Mouse (Mus musculus): ENCODE measurements around the gene Hdgf. TPM values are rescaled to one million over a fixed set of nuclear protein-coding genes. Genes with fewer than 3 reads are reported as not detected.

Gene Hdgf
- total RNA-seq, 2 experiments from 2014 or later: 138 to 146 TPM

DNA sequence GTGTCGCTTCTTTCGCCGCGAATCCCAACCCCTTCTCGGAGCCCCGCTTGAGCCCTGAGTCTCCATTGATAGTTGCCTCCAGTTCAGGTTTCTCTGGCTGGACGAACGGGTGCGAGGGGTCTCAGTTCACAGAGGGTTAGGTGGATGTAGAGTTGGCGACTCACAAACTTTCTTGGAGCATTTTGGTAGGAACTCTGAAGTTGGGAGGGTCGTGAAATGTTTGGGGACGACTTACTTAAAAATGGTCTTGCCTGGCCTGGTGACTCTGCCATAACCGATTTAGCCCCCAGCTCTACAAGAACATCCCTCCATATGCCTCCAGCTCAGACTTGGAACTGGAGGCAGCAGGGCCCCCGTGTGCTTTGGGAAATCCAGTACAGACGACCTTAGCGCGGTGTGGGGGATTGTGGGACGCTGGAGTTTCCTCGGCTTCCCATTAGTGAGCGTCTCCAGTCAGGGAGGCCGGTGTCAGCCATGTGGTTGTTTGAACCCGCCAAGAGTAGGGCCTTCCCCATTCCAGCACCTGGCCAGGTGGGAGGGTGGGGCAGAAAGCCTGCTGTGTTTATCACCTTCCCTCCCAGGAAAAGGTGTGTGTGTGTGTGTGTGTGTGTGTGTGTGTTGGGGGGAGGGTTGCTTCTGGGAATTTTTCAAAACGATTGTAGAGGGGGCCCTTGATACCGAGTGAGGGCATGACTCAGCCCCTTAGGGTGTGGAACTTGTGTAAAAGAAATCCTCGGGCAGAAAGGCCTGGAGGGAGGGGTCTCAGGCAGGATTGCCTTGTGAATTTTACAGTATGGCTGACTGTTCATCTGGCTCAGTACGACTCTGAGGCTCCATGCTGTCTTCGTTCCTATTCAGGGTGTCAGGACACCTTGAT, 1.1 kb downstream of the Hdgf start:
- intact Hi-C loops (cut with DNase I): loop anchor here (1.0 to 2.0 kb wide), 2 partner anchors 12 to 22 kb away; partner anchors contain the start of genes Mrpl24 and Prcc
- DNase-seq (ENCODE audit: low spot score in 2 of 2): peak in 1 of 2 experiments; percentile 54

DNA sequence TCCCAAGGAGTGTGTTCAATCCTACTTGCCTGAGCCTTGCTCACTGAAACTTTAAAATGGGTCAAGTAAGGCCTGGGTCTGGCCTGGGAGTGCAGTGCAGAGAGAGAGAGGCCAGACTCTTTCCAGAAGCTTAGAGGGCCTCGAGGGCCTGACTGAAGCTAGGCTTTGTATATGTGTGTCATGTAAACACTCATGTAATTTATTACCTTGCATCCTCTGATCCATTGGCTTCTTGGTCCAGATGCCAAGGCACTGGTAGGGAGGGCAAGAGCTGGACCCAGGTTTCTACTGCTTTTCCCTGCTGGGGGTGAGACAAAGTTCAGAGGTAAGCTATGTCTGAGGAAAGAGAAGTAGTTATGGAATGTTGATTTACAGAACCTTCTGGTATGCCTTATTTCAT, 1.8 kb downstream of the Hdgf start:
- intact Hi-C loops (cut with DNase I): loop anchor here (2.0 kb wide), 1 partner anchor 23 kb away; the partner anchor contains the start of gene Prcc
- DNase-seq (ENCODE audit: low spot score in 2 of 2): no peak

DNA sequence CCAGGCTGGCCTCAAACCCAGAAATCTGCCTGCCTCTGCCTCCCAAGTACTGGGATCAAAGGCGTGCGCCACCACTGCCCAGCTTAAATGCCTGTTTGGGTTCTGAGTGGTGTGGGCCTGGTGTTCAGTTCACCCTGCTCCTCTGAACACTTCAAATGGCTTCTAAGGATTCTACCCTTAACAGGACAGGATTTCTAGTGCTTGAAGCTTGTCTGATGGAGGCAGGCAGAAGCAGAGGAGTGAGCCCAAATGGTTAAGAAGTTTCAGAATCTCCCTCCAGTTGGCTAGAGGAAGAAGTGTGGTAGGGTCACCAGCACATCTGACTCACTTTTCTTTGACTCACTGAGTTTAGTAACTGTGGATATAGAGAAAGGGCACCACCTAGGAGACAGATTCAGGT, 3.3 kb downstream of the Hdgf start:
- intact Hi-C loops (cut with DNase I): no loop called here
- DNase-seq (ENCODE audit: low spot score in 2 of 2): no peak

DNA sequence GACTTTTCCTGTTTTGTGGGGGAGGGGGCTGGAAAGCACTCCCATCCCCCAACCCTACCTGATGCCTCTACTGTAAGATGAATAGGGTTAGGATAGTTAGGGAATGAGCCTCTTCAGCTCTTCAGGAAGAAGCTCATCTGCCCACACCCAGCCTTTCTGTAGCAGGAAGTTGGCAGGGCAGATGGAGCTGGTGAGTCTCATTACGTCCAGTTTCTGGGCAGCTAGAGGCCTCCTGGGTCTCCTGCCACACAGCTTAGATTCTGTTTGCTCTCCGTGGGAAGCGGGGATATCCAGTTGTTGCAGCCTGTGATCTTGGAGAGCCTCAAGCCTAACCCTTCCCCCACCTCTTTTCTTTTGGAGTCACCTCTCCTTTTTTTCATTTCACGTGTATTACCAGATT, 3.8 kb downstream of the Hdgf start:
- DNase-seq (ENCODE audit: low spot score in 2 of 2): no peak
- intact Hi-C loops (cut with DNase I): no loop called here

DNA sequence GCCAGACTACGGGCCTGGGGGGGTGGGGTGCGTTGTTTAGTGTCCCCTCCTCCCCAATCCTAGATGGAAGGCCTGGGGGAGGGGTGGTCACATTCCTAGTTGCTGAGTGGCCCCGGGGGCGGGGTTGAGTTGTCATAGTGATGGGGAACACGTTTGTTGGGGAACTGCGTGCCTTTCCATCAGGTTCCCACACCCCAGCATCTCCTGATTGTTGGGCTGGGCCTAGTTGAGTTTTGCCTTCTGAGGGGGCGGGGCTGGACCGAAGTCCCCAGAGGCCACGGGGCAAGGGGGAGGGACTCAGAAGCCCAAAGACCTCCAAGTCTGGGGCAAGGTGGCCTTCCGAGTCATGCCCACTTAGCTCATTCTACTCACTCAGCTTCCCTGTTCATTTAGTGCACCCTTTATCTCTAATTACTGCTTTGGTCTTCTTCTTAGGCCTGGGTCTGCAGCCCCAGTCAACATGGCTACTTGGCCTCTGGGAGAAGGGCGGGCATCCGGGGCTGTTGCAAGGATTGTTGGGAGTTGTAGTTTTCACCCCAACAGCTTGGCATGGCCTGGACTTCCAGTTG, 4.5 kb downstream of the Hdgf start:
- DNase-seq (ENCODE audit: low spot score in 2 of 2): peak in 1 of 2 experiments; percentile 37
- intact Hi-C loops (cut with DNase I): no loop called here

DNA sequence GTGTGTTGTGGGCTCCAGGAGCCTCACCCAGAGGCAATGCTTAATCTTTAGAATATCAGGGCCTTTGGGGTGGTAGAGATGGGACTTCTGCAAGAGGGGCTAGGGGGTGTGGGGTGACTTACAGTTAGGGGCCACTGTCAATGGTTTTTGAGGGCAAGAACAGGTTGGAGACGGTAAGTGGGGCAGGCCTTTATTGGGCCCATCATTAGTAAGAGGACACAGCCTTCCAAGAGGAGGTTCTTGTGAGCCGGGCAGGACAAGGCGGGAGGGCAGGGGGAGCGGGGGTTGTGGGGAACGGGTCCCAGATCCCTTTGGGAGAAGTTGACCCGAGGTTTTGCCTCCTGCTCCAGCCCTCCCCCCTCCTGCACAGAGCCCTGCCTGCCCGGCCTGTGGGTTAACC, 7.4 kb downstream of the Hdgf start:
- intact Hi-C loops (cut with DNase I): no loop called here
- no peak for DNase-seq (ENCODE audit: low spot score in 2 of 2)

DNA sequence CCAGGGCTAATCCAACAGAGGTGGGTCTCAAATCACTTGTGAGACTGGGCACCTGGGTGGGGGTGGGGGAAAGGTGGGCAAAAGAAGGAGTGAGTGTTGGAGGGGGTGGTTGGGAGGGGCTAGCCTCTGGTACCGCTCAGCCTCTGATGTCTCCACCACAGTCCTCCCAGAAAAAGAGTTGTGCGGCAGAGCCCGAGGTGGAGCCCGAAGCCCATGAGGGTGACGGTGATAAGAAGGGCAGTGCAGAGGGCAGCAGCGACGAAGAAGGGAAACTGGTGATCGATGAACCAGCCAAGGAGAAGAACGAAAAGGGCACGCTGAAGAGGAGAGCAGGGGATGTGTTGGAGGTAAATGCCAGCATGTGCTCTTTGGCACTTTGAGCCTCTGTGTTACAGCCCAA, 7.8 kb downstream of the Hdgf start:
- intact Hi-C loops (cut with DNase I): no loop called here
- no peak for DNase-seq (ENCODE audit: low spot score in 2 of 2)

DNA sequence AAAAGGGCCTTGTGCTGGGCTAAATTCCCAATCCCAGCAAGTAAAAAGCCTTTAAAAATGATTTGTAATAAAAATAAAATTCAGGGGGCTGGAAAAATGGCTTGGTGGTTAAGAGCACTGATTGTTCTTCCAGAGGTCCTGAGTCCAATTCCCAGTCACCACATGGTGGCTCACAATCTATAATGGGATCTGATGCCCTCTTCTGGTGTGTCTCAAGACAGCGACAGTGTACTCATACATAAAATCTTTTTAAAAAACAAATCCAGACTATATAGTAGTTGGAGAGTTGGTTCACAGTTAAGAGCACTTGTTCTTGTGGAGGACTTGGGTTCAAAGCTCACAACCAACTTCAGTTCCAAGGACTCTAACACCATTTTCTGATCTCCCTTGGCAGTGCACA, 10.9 kb downstream of the Hdgf start:
- DNase-seq (ENCODE audit: low spot score in 2 of 2): no peak
- intact Hi-C loops (cut with DNase I): no loop called here

DNA sequence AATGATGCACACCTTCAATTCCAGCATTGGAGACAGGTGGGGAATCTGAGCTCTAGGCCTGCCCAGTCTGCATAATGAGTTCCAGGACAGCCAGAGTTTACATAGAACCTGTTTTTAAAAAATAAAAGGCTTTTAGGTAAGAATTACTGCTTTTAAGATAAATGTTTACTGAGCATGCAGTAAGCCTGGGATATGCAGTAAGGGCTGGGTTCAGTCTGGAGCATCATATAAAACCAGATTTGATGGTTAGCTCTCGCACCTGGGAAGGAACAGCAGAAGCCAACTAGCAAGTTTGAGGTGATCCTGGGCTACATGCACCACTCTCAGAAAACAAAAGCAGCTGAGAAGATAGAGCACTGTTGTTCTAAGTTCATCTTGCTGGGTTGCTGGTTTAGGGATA, 12.4 kb downstream of the Hdgf start:
- DNase-seq (ENCODE audit: low spot score in 2 of 2): no peak
- intact Hi-C loops (cut with DNase I): no loop called here

DNA sequence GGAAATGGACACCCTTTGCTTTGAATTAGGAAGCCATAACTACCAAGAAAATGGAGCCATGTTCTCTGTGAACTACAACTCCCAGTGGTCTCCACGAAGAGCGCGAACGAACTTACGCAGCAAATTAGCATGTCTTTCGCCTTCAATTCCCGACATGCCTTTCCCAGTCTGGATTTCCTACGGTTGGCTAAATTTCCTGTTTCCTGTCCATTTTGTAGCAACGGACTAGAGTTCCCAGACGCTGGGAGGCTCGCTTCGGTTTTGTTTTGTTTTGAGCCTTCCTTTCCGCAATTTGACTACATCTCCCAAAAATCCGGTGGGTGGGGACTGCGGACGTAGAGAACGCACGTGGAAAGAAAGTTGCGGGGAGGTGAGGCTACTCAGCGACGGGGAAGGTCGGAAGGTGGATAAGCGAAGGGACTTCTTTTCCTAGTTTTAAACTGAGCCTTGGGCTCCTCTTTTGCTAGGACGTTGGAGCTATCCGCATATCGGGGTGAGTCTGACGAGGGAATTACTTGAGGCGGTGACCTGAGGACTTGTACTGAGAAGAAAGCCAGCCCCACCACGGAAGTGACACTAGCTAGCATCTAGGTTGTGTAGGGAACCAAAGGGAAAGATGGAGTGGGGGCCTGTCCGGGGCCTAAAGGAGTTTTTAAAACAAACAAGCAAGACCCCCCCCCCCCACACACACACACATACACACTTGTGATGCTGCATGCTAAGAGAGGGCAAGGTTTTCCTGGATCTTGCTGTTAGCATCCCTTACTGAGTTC, 13.4 kb downstream of the Hdgf start, which contains the start of gene Mrpl24:
Gene Mrpl24, plus strand, starts transcription at position 171 of the 773 bp plus-strand sequence.
- DNase-seq (ENCODE audit: low spot score in 2 of 2): peak; percentile 87 to 97
- intact Hi-C loops (cut with DNase I): loop anchor here (1.0 kb wide), 2 partner anchors 11 to 13 kb away; partner anchors contain the start of genes Hdgf, Isg20l2 and Rrnad1

DNA sequence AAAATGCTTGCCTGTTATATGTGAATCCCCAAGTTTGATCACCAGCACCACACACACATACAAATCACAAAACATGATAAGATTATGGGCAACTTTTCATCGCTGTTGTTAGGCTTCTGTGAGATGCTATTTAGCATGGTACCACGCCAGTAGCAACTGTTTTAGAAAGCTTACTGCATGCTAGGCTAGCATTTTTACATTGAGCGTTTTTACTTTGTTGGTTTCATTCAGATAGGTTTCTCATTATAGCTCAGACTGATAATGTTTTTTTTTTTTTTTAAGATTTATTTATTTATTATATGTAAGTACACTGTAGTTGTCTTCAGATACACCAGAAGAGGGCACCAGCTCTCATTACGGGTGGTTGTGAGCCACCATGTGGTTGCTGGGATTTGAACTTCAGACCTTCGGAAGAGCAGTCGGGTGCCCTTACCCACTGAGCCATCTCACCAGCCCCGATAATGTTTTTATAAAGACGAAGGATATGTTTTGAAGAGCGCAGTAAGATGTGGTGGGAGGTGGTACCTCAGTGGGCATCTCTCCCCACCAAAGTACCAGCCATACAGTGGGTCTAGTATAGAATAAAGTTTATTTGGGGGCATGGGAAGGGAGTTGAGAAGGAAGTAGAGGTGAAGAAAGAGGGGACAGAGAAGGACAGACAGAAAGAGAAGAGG, 14.3 kb downstream of the Hdgf start:
- DNase-seq (ENCODE audit: low spot score in 2 of 2): no peak
- intact Hi-C loops (cut with DNase I): no loop called here

DNA sequence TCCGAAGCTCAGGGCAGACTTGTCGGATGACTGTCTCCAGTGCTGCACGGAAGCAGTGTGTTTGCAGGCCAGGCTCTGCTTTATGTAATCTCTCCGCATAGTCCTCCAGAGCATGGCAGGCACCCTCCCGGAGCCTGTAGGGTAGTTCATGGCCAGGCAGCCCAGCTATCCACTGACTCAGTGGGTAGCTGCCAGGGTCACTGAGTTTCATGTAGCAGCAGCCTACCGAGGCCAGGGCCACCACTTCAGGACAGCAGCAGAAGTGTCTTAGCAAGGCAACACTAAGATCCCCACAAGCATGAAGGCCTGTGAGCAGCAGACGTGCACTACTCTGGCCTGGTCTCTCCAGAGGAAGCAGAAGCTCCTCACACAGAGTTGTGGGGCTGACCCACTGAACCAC, 18.9 kb downstream of the Hdgf start:
- DNase-seq (ENCODE audit: low spot score in 2 of 2): no peak
- intact Hi-C loops (cut with DNase I): no loop called here

DNA sequence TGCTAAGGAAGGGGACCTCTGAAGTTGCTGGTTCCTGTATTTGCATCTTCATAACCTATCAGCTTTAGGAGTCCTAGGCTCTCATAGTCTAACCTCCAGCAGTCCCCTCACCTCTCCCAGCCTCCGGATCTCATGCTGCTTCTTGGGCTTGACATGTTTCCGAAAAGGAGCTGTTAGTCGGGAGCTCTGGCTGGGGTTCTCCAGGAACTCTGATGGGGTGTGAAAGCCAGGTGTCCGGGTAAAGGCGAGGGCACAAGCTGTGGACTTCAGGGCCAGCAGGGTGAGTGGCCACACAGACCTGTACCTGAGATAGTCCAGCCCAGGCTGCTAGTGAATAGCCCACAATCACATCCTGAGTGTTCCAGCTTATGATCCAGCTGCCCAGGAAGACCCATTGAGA, 21.3 kb downstream of the Hdgf start:
- intact Hi-C loops (cut with DNase I): no loop called here

DNA sequence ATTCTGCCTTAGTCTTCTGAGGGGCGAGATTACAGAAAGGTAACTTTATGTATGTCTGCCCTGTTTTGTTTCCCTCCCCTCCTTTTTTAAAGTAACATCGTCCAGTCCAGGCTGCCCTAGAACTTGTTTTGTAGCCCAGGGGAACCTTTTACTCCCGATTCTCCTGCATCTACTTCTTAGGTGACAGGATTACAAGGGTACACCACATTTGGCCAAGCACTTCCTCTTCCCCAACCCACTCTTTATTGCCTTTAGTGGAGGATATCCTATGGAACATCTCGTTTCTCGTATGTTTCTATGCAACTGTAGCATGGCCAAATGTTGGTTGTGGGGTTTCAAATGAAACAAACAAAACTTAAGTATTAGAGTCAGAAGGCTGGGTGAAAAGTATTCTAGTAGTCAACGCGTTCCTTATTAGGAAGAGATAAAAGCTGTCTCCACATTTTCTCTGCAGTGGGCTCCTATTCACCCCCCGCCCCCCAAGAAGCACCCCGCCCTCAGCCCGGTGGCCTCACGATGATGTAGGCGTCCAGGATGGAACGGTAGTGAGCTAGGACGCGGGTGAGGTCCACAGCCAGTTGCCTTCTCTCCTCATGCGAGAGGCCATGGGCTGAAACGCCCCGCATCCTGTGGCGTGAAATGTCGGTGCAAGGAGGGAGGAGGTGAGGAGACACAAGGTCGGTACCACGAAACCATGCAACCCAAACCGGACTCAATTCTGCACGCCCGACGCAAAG, 23.4 kb downstream of the Hdgf start:
- intact Hi-C loops (cut with DNase I): loop anchor here (1.0 to 5.0 kb wide), 3 partner anchors 10 to 128 kb away; partner anchors contain the start of genes Mrpl24, Naxe and Prcc

More for the DNA sequence above, 21.3 kb downstream of the Hdgf start:
- no peak for DNase-seq (ENCODE audit: low spot score in 2 of 2)

DNA sequence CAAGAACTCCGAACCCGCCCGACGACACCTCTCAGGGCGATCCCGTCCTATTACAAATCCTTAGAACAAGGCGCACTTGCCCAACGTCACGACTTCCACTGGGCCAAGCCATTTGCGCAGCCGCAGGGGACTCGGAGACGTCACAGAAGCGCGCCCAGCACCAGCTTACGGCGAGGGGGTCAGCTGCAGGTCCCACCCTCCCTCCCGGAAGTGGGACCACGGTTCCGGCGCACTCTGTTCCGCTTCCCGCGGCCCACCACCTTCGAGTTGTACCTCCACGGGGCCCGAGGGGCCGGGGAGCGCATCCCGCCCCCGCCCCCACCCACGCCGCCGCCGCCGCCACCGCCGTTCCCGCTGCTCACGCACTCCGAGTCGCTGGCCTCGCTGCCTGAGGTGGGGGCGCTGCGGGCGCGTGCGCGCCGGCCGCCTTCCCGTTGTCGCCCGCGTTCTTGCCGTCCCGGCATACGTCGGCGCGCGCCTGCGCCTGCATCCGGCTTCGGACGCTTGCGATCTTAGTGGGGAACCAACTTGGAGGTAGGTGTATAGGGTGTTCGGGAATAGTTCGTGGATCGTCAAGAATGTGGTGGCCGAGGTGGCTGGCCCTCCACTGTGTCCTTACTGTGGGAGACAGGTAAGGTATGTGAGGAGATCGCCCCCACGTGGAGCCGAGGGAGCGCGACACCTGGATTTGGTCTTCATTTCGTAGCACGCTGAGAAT, 24.1 kb downstream of the Hdgf start, which contains the start of the genes Isg20l2 and Rrnad1:
Gene Isg20l2, plus strand, starts transcription at position 237 of the 718 bp plus-strand sequence.
Gene Rrnad1, minus strand, starts transcription at position 640 of the 718 bp plus-strand sequence.
- peak; percentile 97 to 99 for DNase-seq (ENCODE audit: low spot score in 2 of 2)
- intact Hi-C loops (cut with DNase I): loop anchor here (1.0 to 5.0 kb wide), 3 partner anchors 11 to 127 kb away; partner anchors contain the start of genes Mrpl24, Naxe and Prcc

More for the DNA sequence above, 23.4 kb downstream of the Hdgf start:
- DNase-seq (ENCODE audit: low spot score in 2 of 2): no peak

DNA sequence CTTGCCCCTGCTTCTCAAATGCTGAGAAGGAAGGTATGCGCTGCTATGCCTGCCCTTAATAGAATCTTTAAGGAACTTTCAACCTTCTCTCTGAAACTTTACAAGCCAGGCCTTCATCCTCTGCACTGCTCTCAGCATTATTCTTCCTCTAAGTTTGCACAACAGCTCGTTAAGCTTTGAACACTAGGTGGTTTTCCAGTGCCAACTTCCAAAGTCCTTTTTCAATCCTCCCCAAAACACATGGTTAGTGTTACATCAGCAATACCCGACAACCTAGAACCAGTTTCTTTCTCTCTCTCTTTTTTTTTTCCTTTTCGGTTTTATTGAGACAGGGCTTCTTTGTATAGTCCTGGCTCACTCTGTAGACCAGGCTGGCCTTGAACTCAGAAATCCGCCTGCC, 27.9 kb downstream of the Hdgf start:
- intact Hi-C loops (cut with DNase I): loop anchor here (2.0 to 5.0 kb wide), 2 partner anchors 53 to 123 kb away; partner anchors contain the start of gene Naxe
- no peak for DNase-seq (ENCODE audit: low spot score in 2 of 2)

DNA sequence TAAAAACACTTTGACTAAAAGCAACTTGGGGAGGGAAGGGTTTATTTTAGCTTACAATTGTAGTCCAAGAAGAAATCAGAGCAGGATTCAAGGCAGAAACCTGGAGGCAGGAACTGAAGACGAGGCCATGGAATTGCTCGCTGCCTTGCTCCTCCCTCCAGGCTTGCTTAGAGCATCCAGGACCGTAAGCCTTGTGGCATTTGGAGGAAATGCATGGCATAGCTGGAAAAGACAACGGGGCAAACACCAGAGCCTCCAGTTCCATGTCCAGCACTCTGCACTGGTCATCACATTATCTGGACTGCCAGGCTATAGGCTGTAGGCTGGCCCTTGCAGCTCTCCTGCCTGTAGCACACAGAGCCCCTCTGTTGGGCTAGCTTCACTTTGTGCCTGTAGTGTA, 28.4 kb downstream of the Hdgf start:
- intact Hi-C loops (cut with DNase I): loop anchor here (2.0 to 5.0 kb wide), 2 partner anchors 52 to 123 kb away; partner anchors contain the start of gene Naxe

DNA sequence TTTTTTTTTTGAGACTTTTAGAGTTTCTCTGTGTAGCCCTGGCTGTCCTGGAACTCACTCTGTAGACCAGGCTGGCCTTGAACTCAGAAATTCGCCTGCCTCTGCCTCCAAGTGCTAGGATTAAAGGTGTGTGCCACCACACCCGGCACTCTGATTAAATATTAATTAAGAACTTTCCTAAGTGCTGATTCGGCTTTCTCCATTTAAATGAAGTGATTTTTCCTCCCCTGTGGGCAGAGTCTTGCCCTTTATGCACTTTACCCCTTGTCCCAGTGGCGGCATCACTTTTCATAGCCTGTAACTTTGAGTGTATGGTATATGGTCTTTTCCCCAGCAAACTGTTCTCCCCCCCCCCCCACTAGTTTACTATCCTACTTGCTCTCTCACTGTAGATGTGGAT, 29.1 kb downstream of the Hdgf start:
- intact Hi-C loops (cut with DNase I): loop anchor here (1.0 to 2.0 kb wide), 3 partner anchors 26 to 136 kb away; no protein-coding TSS in a partner anchor
- DNase-seq (ENCODE audit: low spot score in 2 of 2): no peak

More for the DNA sequence above, 28.4 kb downstream of the Hdgf start:
- DNase-seq (ENCODE audit: low spot score in 2 of 2): no peak

Data from left cerebral cortex, postnatal 25 days (tissue).